Mouse (Mus musculus) stomach, embryonic 16.5 days (tissue): Measurements from ENCODE around the gene Rab4a. TPM values are rescaled to one million over a fixed set of nuclear protein-coding genes. Genes with fewer than 3 reads are reported as not detected.

ENCODE experiments used
- ATAC-seq: fragments of 200-750 bp; cut with Nextera tagmentation; 2 replicates; pipeline ENCODE4 v1.8.0; 2017; ENCODE audit warnings: moderate number of reproducible peaks, moderate TSS enrichment; ENCODE audit not compliant: insufficient read depth, low FRiP score
- H3K27ac ChIP-seq: fragments of 300-500 bp; sonication (generic); 2 replicates; pipeline ENCODE4 v1.5.1; 2014; ENCODE audit warnings: low read length
- H3K27me3 ChIP-seq: fragments of 300-500 bp; sonication (generic); 2 replicates; pipeline ENCODE4 v1.6.1; 2014; ENCODE audit warnings: low read length, control low read depth, mixed read lengths; ENCODE audit not compliant: control insufficient read depth, insufficient read depth
- H3K36me3 ChIP-seq: fragments of 300-500 bp; sonication (generic); 2 replicates; pipeline ENCODE4 v1.6.1; 2014; ENCODE audit warnings: low read length; ENCODE audit not compliant: control insufficient read depth, insufficient read depth
- H3K4me1 ChIP-seq: fragments of 300-500 bp; sonication (generic); 2 replicates; pipeline ENCODE4 v1.6.1; 2014; ENCODE audit warnings: low read length, control low read depth, mixed read lengths; ENCODE audit not compliant: control insufficient read depth, insufficient read depth
- H3K4me2 ChIP-seq: fragments of 300-500 bp; sonication (generic); 2 replicates; pipeline ENCODE4 v1.6.1; 2014; ENCODE audit warnings: low read depth, low read length, mixed read lengths
- H3K4me3 ChIP-seq: fragments of 300-500 bp; sonication (generic); replicated peaks from 2 replicates; pipeline ENCODE4 v1.5.1; 2014; ENCODE audit warnings: mild to moderate bottlenecking, low read length
- H3K9ac ChIP-seq: fragments of 300-500 bp; sonication (generic); 2 replicates; pipeline ENCODE4 v1.6.1; 2014; ENCODE audit warnings: low read length
- H3K9me3 ChIP-seq: fragments of 300-500 bp; sonication (generic); replicated peaks from 2 replicates; pipeline ENCODE4 v1.6.1; 2016; ENCODE audit warnings: low read length, control low read depth; ENCODE audit not compliant: control insufficient read depth
- WGBS: fragments of 180-500 bp; shearing (Covaris S2); extraction: QIAGEN DNeasy Blood & Tissue Kit; methylation state at CpG from one replicate; pipeline ENCODE4 v1.1.7; 2014; 5-methylcytosine and 5-hydroxymethylcytosine counted together
- polyA plus RNA-seq: library from polyadenylated mRNA; unstranded; fragments of >200 nt; fragmentation: Nextera tagmentation; extraction: Ambion mirVana; gene quantifications from 2 replicates; pipeline ENCODE4 v1.2.1, GENCODE M21; 2015

Rab4a gene
- polyA plus RNA-seq, 1 experiment from 2014 or later = 44.4 TPM

DNA sequence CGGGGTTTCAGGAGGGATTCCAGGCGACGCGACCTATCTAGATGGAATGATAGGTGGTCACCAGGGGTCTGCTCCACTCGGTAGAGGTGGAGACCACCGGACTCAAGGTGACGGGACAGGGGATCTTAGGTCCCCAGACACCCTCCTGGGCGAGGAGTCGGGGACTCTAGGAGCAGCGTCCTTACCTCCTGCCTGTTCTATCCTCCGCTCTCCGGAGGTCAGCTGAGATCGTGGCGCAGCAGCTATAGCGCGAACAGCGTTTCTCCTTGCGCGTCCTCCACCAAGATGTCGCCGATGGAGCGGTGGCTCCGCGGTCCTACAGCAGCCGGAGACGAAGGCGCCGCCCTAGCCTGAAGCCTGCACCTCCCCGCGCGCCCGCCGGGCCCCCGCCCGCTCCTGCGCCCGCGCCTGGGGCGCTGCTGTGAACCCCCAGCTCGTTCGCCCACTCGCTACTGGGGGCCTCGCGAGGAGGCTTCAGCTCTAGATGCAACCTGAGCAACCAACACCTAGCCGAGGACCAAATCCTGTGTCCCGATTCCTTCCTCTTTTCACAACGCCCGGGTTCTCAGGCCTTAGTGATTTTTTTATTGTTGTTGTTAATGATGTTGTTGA lies 54.0 kb downstream of the Rab4a start, which contains the start of gene Ccsap:
Ccsap (minus strand) TSS at position 562 of the 612 bp plus-strand sequence.
- Histone ChIP-seq H3K9me3 (no peaks in the 10 kb centered on the region), H3K36me3 (no peaks in the 10 kb centered on the region), H3K4me3 (peak within 1 kb of the TSS; percentile 90), H3K4me2 (peak within 1 kb of the TSS; percentile 96), H3K9ac (peak within 1 kb of the TSS; percentile 81), H3K4me1 (peaks cover 6% of the 10 kb centered on the region; the same call in 1 of the 2 replicates), H3K27ac (peak within 1 kb of the TSS; percentile 24; the same call in 1 of the 2 replicates), H3K27me3 (no peaks in the 10 kb centered on the region)
- WGBS = under 1% methylated on average over 48 of the region's 48 CpGs
- ATAC-seq = peak; percentile 63; the same call in 1 of the 2 replicates

GRCm38 (mm10) chr8:123860386-123860785 lies 54.6 kb downstream of the Rab4a start:
- H3K9ac ChIP-seq = no peak overlapping the region
- no peak overlapping the region for H3K4me3 ChIP-seq
- no peaks in the 10 kb centered on the region for H3K36me3 ChIP-seq
- peak overlapping the region; percentile 96 for H3K4me2 ChIP-seq
- 60% methylated on average over 4 of the region's 4 CpGs for WGBS
- no peak for ATAC-seq
- H3K27me3 ChIP-seq = no peaks in the 10 kb centered on the region
- peaks cover 6% of the 10 kb centered on the region; the same call in 1 of the 2 replicates for H3K4me1 ChIP-seq
- no peaks in the 10 kb centered on the region for H3K9me3 ChIP-seq
- H3K27ac ChIP-seq = no peak overlapping the region

GRCm38 (mm10) chr8:123865786-123866185 lies 60.0 kb downstream of the Rab4a start:
- WGBS = 59% methylated on average over 7 of the region's 7 CpGs
- no peaks in the 10 kb centered on the region for H3K36me3 ChIP-seq
- no peaks in the 10 kb centered on the region for H3K27me3 ChIP-seq
- no peaks in the 10 kb centered on the region for H3K4me1 ChIP-seq
- no peaks in the 10 kb centered on the region for H3K9me3 ChIP-seq
- H3K9ac ChIP-seq = no peak overlapping the region
- H3K4me3 ChIP-seq = no peak overlapping the region
- H3K27ac ChIP-seq = no peak overlapping the region
- no peak overlapping the region for H3K4me2 ChIP-seq
- no peak for ATAC-seq

- Histone ChIP-seq H3K4me2 (no peak overlapping the region), H3K9ac (no peak overlapping the region), H3K27me3 (no peaks in the 10 kb centered on the region), H3K4me1 (no peaks in the 10 kb centered on the region), H3K9me3 (no peaks in the 10 kb centered on the region), H3K27ac (no peak overlapping the region), H3K4me3 (no peak overlapping the region), H3K36me3 (no peaks in the 10 kb centered on the region)
- 32% methylated on average over 5 of the region's 5 CpGs for WGBS
- ATAC-seq = no peak
Measured at GRCm38 (mm10) chr8:123866971-123867370, 61.2 kb downstream of the Rab4a start.

DNA sequence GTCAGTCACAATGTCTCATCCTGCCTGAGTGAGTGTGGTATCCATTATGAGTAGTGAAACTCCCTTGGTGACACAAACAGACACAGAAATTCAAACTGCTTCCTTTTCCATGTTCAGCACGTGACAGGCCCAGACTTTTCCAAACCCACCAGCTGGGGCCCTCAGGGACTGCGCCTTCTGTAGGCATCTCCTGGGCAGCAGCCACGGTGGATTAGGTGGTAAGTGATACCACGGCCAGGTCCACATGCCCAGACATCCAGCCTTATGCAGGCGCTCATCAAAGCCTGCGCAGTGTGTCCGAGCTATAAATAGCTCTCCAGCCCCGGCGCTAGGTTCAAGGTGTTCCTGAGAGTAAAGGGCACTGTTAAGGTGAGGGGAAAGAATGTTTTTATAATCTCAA lies 66.3 kb downstream of the Rab4a start:
- H3K36me3 ChIP-seq = no peaks in the 10 kb centered on the region
- no peak overlapping the region for H3K4me3 ChIP-seq
- 76% methylated on average over 9 of the region's 9 CpGs for WGBS
- no peak overlapping the region for H3K27ac ChIP-seq
- H3K4me1 ChIP-seq = no peaks in the 10 kb centered on the region
- H3K9ac ChIP-seq = no peak overlapping the region
- no peak overlapping the region for H3K4me2 ChIP-seq
- H3K9me3 ChIP-seq = no peaks in the 10 kb centered on the region
- ATAC-seq = no peak
- no peaks in the 10 kb centered on the region for H3K27me3 ChIP-seq

DNA sequence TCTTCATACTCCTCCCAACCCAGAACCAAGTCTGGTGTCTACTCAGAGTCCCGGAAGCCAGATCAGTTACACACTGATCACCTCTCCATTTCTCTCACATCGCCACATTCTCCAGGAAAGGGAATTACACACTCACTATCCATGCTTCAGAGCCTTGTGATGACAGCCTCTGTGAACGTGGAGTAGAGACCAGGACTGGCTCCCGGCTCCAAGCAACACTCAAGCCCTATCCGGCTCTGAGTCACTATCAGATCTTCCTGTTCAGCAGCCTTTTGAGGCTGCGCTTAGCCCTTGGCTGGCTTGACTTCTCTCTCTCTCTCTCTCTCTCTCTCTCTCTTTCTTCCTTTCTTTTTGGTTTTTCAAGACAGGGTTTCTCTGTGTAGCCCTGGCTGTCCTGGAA lies 67.6 kb downstream of the Rab4a start:
- H3K4me1 ChIP-seq = no peaks in the 10 kb centered on the region
- H3K4me2 ChIP-seq = no peak overlapping the region
- no peaks in the 10 kb centered on the region for H3K36me3 ChIP-seq
- H3K9me3 ChIP-seq = no peaks in the 10 kb centered on the region
- WGBS = 76% methylated on average over 6 of the region's 6 CpGs
- no peak overlapping the region for H3K27ac ChIP-seq
- H3K27me3 ChIP-seq = no peaks in the 10 kb centered on the region
- H3K9ac ChIP-seq = no peak overlapping the region
- no peak for ATAC-seq
- H3K4me3 ChIP-seq = no peak overlapping the region

DNA sequence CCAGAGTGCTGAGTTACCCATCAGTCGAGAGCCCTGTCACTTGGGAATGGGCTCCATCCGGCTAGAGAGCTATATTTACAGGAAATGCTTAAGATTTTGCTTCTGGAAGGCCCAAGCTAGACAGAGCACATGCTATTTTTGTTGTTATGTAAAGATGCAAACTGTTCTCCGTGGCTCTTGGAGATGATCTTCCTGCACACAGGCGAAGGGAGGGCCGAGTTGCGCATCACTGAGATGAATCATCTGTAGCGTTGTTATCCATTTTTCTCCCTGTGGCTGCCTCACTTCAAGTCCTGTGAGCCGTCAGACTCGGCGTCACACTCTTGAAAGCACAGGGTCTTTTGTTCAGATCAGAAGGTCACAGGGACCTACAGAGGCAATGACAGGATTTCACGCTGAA lies 68.5 kb downstream of the Rab4a start:
- WGBS = 74% methylated on average over 11 of the region's 11 CpGs
- no peak for ATAC-seq
- H3K4me1 ChIP-seq = no peaks in the 10 kb centered on the region

DNA sequence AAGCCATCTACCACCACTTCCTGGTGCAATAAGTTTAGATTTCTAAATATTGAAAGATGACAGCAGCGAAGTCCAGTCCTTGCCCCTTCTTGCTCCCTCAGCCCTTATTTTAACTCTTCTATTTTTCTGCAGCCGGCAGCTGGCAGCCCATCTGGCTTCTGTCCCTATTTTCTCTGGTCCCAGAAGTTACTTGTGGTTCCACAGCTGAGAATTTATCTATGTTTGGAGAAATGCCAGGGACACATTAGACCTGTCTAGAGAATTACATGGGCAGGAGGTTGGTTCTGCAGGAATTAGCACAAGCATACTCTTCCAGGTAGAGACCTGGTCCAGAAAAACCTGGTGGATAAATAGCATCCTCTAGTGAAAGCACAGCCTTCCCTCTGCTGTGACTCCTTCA lies 72.1 kb downstream of the Rab4a start:
- no peak for ATAC-seq
- WGBS = 49% methylated on average over 2 of the region's 2 CpGs
- no peak overlapping the region for H3K9ac ChIP-seq

More for the DNA sequence above, 68.5 kb downstream of the Rab4a start:
- no peaks in the 10 kb centered on the region for H3K27me3 ChIP-seq
- no peak overlapping the region for H3K27ac ChIP-seq
- H3K4me2 ChIP-seq = no peak overlapping the region
- H3K9ac ChIP-seq = no peak overlapping the region
- H3K4me3 ChIP-seq = no peak overlapping the region
- no peaks in the 10 kb centered on the region for H3K9me3 ChIP-seq
- H3K36me3 ChIP-seq = no peaks in the 10 kb centered on the region

DNA sequence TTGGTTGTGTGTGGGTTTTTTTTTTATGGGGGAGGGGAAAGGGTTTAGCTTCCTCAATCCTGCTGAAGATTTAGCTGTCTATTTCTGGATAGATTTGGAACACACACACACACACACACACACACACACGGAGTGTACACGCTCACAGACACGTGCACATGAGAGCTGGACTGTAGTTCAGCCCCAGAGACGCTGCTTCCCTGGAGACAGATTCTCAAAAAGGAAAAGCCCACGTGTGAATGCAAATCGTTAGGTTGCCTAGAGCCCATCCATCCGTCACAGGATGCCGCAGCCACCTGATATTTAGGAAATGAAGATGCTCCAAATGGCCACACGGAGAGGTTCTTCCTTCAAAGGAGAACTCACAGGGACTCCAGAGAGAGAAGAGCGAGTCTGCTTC lies 74.5 kb downstream of the Rab4a start:
- no peaks in the 10 kb centered on the region for H3K36me3 ChIP-seq
- no peak overlapping the region for H3K9ac ChIP-seq
- no peak overlapping the region for H3K4me2 ChIP-seq
- H3K27ac ChIP-seq = no peak overlapping the region
- H3K4me3 ChIP-seq = no peak overlapping the region
- no peak for ATAC-seq
- 54% methylated on average over 10 of the region's 10 CpGs for WGBS
- H3K9me3 ChIP-seq = no peaks in the 10 kb centered on the region
- no peaks in the 10 kb centered on the region for H3K27me3 ChIP-seq
- peaks cover 5% of the 10 kb centered on the region for H3K4me1 ChIP-seq

More for the DNA sequence above, 72.1 kb downstream of the Rab4a start:
- no peaks in the 10 kb centered on the region for H3K9me3 ChIP-seq
- H3K27me3 ChIP-seq = no peaks in the 10 kb centered on the region
- H3K27ac ChIP-seq = no peak overlapping the region
- H3K4me1 ChIP-seq = no peaks in the 10 kb centered on the region
- no peak overlapping the region for H3K4me2 ChIP-seq
- H3K4me3 ChIP-seq = no peak overlapping the region
- H3K36me3 ChIP-seq = no peaks in the 10 kb centered on the region
